Mouse (Mus musculus): ENCODE measurements at regions not wholly inside any gene's neighbourhood (a gene's known extent, or its start where the extent isn't known, plus 50 kb on each side); places are given as distances from the start of the nearest gene placed in this dataset.

DNA sequence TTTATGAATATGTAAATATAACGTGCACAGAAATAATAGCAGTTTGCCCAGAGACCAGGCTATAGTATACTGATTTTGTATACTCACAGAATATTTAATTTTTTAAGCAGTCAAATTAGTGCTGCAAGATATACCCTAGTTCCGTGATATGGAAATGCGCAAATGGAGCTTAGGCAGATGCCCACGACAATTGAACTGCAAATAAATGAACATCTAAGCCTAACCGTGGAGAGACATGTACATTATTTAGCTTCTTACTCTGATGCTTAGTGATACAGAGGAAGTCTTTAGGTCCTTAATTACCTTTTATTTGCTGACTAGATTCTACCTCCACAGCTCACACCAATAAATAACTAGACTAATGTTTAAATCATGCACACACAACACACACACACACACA, 221.9 kb downstream of the Usp25 start:
- DNase-seq: no peak
